Mouse (Mus musculus): ENCODE data around the gene Efhc1.

Gene Efhc1

GRCm38 (mm10) chr1:21006775-21007174, 55.3 kb downstream of the Efhc1 start:
- CTCF ChIA-PET = no interaction called here

GRCm38 (mm10) chr1:21007941-21008701, 56.7 kb downstream of the Efhc1 start:
- CTCF ChIA-PET = interaction anchor here (0.6 kb wide), 1 partner anchor 263 kb away, joined by 4 read pairs; no protein-coding TSS in a partner anchor

GRCm38 (mm10) chr1:21008891-21009290, 57.5 kb downstream of the Efhc1 start:
- CTCF ChIA-PET = no interaction called here

GRCm38 (mm10) chr1:21010282-21010800, 58.9 kb downstream of the Efhc1 start:
- CTCF ChIA-PET = no interaction called here

GRCm38 (mm10) chr1:21014463-21014862, 63.0 kb downstream of the Efhc1 start:
- CTCF ChIA-PET = no interaction called here

- CTCF ChIA-PET = no interaction called here
These were observed 71.7 kb downstream of the Efhc1 start for GRCm38 (mm10) chr1:21023101-21023500.

GRCm38 (mm10) chr1:21025203-21025602, 73.8 kb downstream of the Efhc1 start:
- CTCF ChIA-PET = no interaction called here

GRCm38 (mm10) chr1:21026534-21026933, 75.1 kb downstream of the Efhc1 start:
- CTCF ChIA-PET = no interaction called here

- CTCF ChIA-PET = no interaction called here
These were observed 77.6 kb downstream of the Efhc1 start for GRCm38 (mm10) chr1:21029000-21029399.

- CTCF ChIA-PET = interaction anchor here (0.6 kb wide), 1 partner anchor 542 kb away, joined by 3 read pairs; no protein-coding TSS in a partner anchor
These were observed 80.2 kb downstream of the Efhc1 start for GRCm38 (mm10) chr1:21031650-21032049.

- CTCF ChIA-PET = no interaction called here
These were observed 81.8 kb downstream of the Efhc1 start for GRCm38 (mm10) chr1:21033065-21033791.

- CTCF ChIA-PET = no interaction called here
These were observed 82.3 kb downstream of the Efhc1 start for GRCm38 (mm10) chr1:21033792-21034119.

GRCm38 (mm10) chr1:21035878-21036277, 84.5 kb downstream of the Efhc1 start:
- CTCF ChIA-PET = no interaction called here

- CTCF ChIA-PET = no interaction called here
These were observed 86.6 kb downstream of the Efhc1 start for GRCm38 (mm10) chr1:21037881-21038601.

GRCm38 (mm10) chr1:21039564-21039963, 88.1 kb downstream of the Efhc1 start:
- CTCF ChIA-PET = no interaction called here

GRCm38 (mm10) chr1:21040173-21040572, 88.7 kb downstream of the Efhc1 start:
- CTCF ChIA-PET = no interaction called here
